Mouse (Mus musculus) ovary, adult 18-20 months (tissue): ENCODE results near the gene Dok4.
"Not testable (repeated sequence)": the region's sequence is repeated elsewhere in the genome, so short reads cannot be mapped to it uniquely, and the experiment has no call there.

Experiments used
- DNase-seq: peaks from one replicate; pipeline ENCODE4 v3.0.0; 2022; ENCODE audit warnings: low spot score, mixed read lengths

The Dok4 gene

GRCm38 (mm10) chr8:94880742-94881141 lies 4.6 kb upstream of the Dok4 start:
- DNase-seq: no peak

GRCm38 (mm10) chr8:94876820-94877219 lies 690 bp upstream of the Dok4 start:
- no peak for DNase-seq

- no peak for DNase-seq
Observed at GRCm38 (mm10) chr8:94875871-94876150, 319 bp downstream of the Dok4 start.

- no peak for DNase-seq
Observed at GRCm38 (mm10) chr8:94875096-94875870, 847 bp downstream of the Dok4 start.

- DNase-seq: no peak
Observed at GRCm38 (mm10) chr8:94874358-94874757, 1.8 kb downstream of the Dok4 start.

GRCm38 (mm10) chr8:94872576-94872975 lies 3.6 kb downstream of the Dok4 start:
- DNase-seq: no peak

- no peak for DNase-seq
Observed at GRCm38 (mm10) chr8:94872156-94872555, 4.0 kb downstream of the Dok4 start.

GRCm38 (mm10) chr8:94871108-94871894 lies 4.8 kb downstream of the Dok4 start:
- DNase-seq: peak; percentile 45

- DNase-seq: no peak
Observed at GRCm38 (mm10) chr8:94870474-94871107, 5.5 kb downstream of the Dok4 start.

GRCm38 (mm10) chr8:94870003-94870402 lies 6.1 kb downstream of the Dok4 start:
- no peak for DNase-seq

GRCm38 (mm10) chr8:94869146-94869545 lies 7.0 kb downstream of the Dok4 start:
- no peak for DNase-seq

GRCm38 (mm10) chr8:94866921-94867320 lies 9.2 kb downstream of the Dok4 start:
- no peak for DNase-seq

- DNase-seq: no peak
Observed at GRCm38 (mm10) chr8:94865292-94865691, 10.8 kb downstream of the Dok4 start.

- no peak for DNase-seq
Observed at GRCm38 (mm10) chr8:94863897-94864673, 12.0 kb downstream of the Dok4 start.

- no peak for DNase-seq
Observed at GRCm38 (mm10) chr8:94862487-94863220, 13.5 kb downstream of the Dok4 start.

- no peak for DNase-seq
Observed at GRCm38 (mm10) chr8:94861352-94861910, 14.7 kb downstream of the Dok4 start.

- DNase-seq: peak; percentile 74
Observed at GRCm38 (mm10) chr8:94857346-94858173, 18.6 kb downstream of the Dok4 start, which contains the start of gene Polr2c. Polr2c (plus strand) TSS chr8:94857450.

GRCm38 (mm10) chr8:94857011-94857345 lies 19.2 kb downstream of the Dok4 start:
- no peak for DNase-seq

GRCm38 (mm10) chr8:94854761-94855160 lies 21.4 kb downstream of the Dok4 start:
- DNase-seq: not testable (repeated sequence)

GRCm38 (mm10) chr8:94850049-94850448 lies 26.1 kb downstream of the Dok4 start:
- no peak for DNase-seq
